Comparison of ENCODE assay signal across 9 mouse cellular contexts in genomic region chr6:87810311-87810710, GRCm38 (mm10). TPM values are rescaled to one million over a fixed set of nuclear protein-coding genes. Genes with fewer than 3 reads are reported as not detected.
DNase-seq lines count a peak whose midpoint lies in the region; ATAC-seq and TF ChIP-seq lines count a peak whose summit lies in the region.
"Had no signal": no experiment of that assay in that cellular context is flagged by ENCODE, and none has a peak within 500 bp of the region (broad histone marks: within the 10 kb centered on the region; RNA-seq: fewer than 3 reads in every experiment).

No protein-coding gene starts in this region.

- H3K9me3 ChIP-seq in embryonic facial prominence, embryonic 13.5 days, result no peaks in the 10 kb centered on the region
- no peaks in the 10 kb centered on the region for H3K9me3 ChIP-seq in intestine, embryonic 15.5 days
- H3K9me3 ChIP-seq in neural tube, embryonic 13.5 days, result no peaks in the 10 kb centered on the region

- peak overlapping the region; percentile 85 for H3K4me3 ChIP-seq in liver, adult 2 months (ENCODE audit: insufficient read depth, low read depth, low read length)
- peak overlapping the region; percentile 74 for H3K4me3 ChIP-seq in embryonic facial prominence, embryonic 13.5 days
- peak overlapping the region; percentile 83 for H3K4me3 ChIP-seq in intestine, embryonic 15.5 days (replicated peaks)
- H3K4me3 ChIP-seq in neural tube, embryonic 13.5 days, result peak overlapping the region; percentile 75

- DNase-seq in liver, adult 2 months (ENCODE audit: extremely low read depth, low read depth, low spot score), result no peak
- no peak for DNase-seq in liver
- no peak for DNase-seq in left cerebral cortex, postnatal 4 days
- DNase-seq in cerebellum, postnatal 14 days, result no peak
- no peak for DNase-seq in urinary bladder, postnatal 36 days (ENCODE audit: low spot score in 2 of 2)

- intact Hi-C loops in left cerebral cortex, postnatal 4 days (cut with DNase I), result no loop called here

- peaks cover 19% of the 10 kb centered on the region; the same call in 1 of the 2 replicates for H3K79me2 ChIP-seq in liver, adult 2 months (ENCODE audit: control insufficient read depth, insufficient read depth, low read length)

- peaks cover 24% of the 10 kb centered on the region for H3K4me1 ChIP-seq in liver, adult 2 months (ENCODE audit: control insufficient read depth, insufficient read depth, low read length)
- H3K4me1 ChIP-seq in embryonic facial prominence, embryonic 13.5 days, result peaks cover 11% of the 10 kb centered on the region
- peaks cover 23% of the 10 kb centered on the region for H3K4me1 ChIP-seq in intestine, embryonic 15.5 days (replicated peaks)
- H3K4me1 ChIP-seq in neural tube, embryonic 13.5 days (replicated peaks), result peaks cover 25% of the 10 kb centered on the region

- peak overlapping the region; percentile 93 for H3K9ac ChIP-seq in liver, adult 2 months (ENCODE audit: low read depth, low read length)
- H3K9ac ChIP-seq in embryonic facial prominence, embryonic 13.5 days, result peak overlapping the region; percentile 85; the same call in 1 of the 2 replicates
- 0 out of 2 replicates have a peak overlapping the region, but pooled peaks have one; percentile 77 for H3K9ac ChIP-seq in intestine, embryonic 15.5 days
- peak overlapping the region; percentile 85 for H3K9ac ChIP-seq in neural tube, embryonic 13.5 days

- ATAC-seq in embryonic facial prominence, embryonic 13.5 days (ENCODE audit: insufficient number of reproducible peaks, insufficient read depth, low FRiP score, low TSS enrichment, low read depth), result no peak
- no peak for ATAC-seq in intestine, embryonic 15.5 days
- no peak for ATAC-seq in neural tube, embryonic 13.5 days (ENCODE audit: low read depth)

- no peak for TF ChIP-seq CTCF in liver, adult 2 months (IDR thresholded peaks at IDR 0.05; ENCODE audit: low read depth, low read length)

- no peaks in the 10 kb centered on the region; the same call in 1 of the 2 replicates for H3K36me3 ChIP-seq in liver, adult 2 months (ENCODE audit: control insufficient read depth, insufficient read depth, low read length)
- peaks cover 13% of the 10 kb centered on the region for H3K36me3 ChIP-seq in embryonic facial prominence, embryonic 13.5 days
- no peaks in the 10 kb centered on the region for H3K36me3 ChIP-seq in intestine, embryonic 15.5 days
- peaks cover 25% of the 10 kb centered on the region for H3K36me3 ChIP-seq in neural tube, embryonic 13.5 days

- 1% methylated on average over 6 of the region's 6 CpGs for WGBS in liver, adult 2 months
- 38% methylated on average over 6 of the region's 6 CpGs for WGBS in embryonic facial prominence, embryonic 13.5 days
- WGBS in intestine, embryonic 15.5 days, result 37% methylated on average over 6 of the region's 6 CpGs
- 43% methylated on average over 6 of the region's 6 CpGs for WGBS in neural tube, embryonic 13.5 days

- H3K27me3 ChIP-seq in liver, adult 2 months (ENCODE audit: control insufficient read depth, insufficient read depth, low read length), result no peaks in the 10 kb centered on the region
- H3K27me3 ChIP-seq in embryonic facial prominence, embryonic 13.5 days, result no peaks in the 10 kb centered on the region
- H3K27me3 ChIP-seq in intestine, embryonic 15.5 days (replicated peaks), result no peaks in the 10 kb centered on the region
- H3K27me3 ChIP-seq in neural tube, embryonic 13.5 days, result no peaks in the 10 kb centered on the region

- peak overlapping the region; percentile 97 for H3K27ac ChIP-seq in liver, adult 2 months (replicated peaks; ENCODE audit: insufficient read depth, low read depth, low read length)
- H3K27ac ChIP-seq in embryonic facial prominence, embryonic 13.5 days, result no peak overlapping the region
- H3K27ac ChIP-seq in intestine, embryonic 15.5 days, result no peak overlapping the region
- H3K27ac ChIP-seq in neural tube, embryonic 13.5 days (replicated peaks), result no peak overlapping the region

- no peak for TF ChIP-seq POLR2A in liver, adult 2 months (IDR thresholded peaks at IDR 0.05; ENCODE audit: extremely low read depth, insufficient read depth, low read length)

- peak overlapping the region; percentile 92 for H3K4me2 ChIP-seq in embryonic facial prominence, embryonic 13.5 days
- peak overlapping the region; percentile 94 for H3K4me2 ChIP-seq in intestine, embryonic 15.5 days (replicated peaks)
- H3K4me2 ChIP-seq in neural tube, embryonic 13.5 days, result peak overlapping the region; percentile 94

RNA-seq across cellular contexts. Expression of gene Rab43, which starts 1.7 kb away (rescaled TPM):
- total RNA-seq in liver, adult 2 months (2014; rRNA removed), result 63.0 and 71.9 TPM in 2 replicates
- polyA plus RNA-seq in liver, adult 2 months (2012; rRNA removed), result 106 and 139 TPM in 2 replicates
- 8.3 and 10.0 TPM in 2 replicates for polyA plus RNA-seq in embryonic facial prominence, embryonic 13.5 days (2015; fragmentation: Nextera tagmentation; extraction: Ambion mirVana)
- 11.0 and 12.2 TPM in 2 replicates for polyA plus RNA-seq in intestine, embryonic 15.5 days (2015; fragmentation: Nextera tagmentation; extraction: Ambion mirVana)
- 8.8 and 9.2 TPM in 2 replicates for polyA plus RNA-seq in neural tube, embryonic 13.5 days (2015; fragmentation: Nextera tagmentation; extraction: Ambion mirVana)
- total RNA-seq in left cerebral cortex, postnatal 4 days (2021), result 10 to 100 TPM; 15.2 to 21.8 TPM

RNA-seq across cellular contexts. Expression of gene Gm45140, which starts 25.3 kb away (rescaled TPM):
- total RNA-seq in liver, adult 2 months (2014; rRNA removed), result 1.0 and 1.1 TPM in 2 replicates
- polyA plus RNA-seq in liver, adult 2 months (2012; rRNA removed), result 0.51 and 0.98 TPM in 2 replicates
- 3.9 and 5.5 TPM in 2 replicates for polyA plus RNA-seq in embryonic facial prominence, embryonic 13.5 days (2015; fragmentation: Nextera tagmentation; extraction: Ambion mirVana)
- polyA plus RNA-seq in intestine, embryonic 15.5 days (2015; fragmentation: Nextera tagmentation; extraction: Ambion mirVana), result 3.3 and 4.1 TPM in 2 replicates
- polyA plus RNA-seq in neural tube, embryonic 13.5 days (2015; fragmentation: Nextera tagmentation; extraction: Ambion mirVana), result 3.0 and 4.5 TPM in 2 replicates
- 1 to 10 TPM; 3.7 to 4.0 TPM for total RNA-seq in left cerebral cortex, postnatal 4 days (2021)

RNA-seq across cellular contexts. Expression of gene Isy1, which starts 28.3 kb away (rescaled TPM):
- total RNA-seq in liver, adult 2 months (2014; rRNA removed), result 18.6 and 22.8 TPM in 2 replicates
- 5.6 and 6.8 TPM in 2 replicates for polyA plus RNA-seq in liver, adult 2 months (2012; rRNA removed)
- polyA plus RNA-seq in embryonic facial prominence, embryonic 13.5 days (2015; fragmentation: Nextera tagmentation; extraction: Ambion mirVana), result 51.5 and 58.6 TPM in 2 replicates
- polyA plus RNA-seq in intestine, embryonic 15.5 days (2015; fragmentation: Nextera tagmentation; extraction: Ambion mirVana), result 50.7 and 58.1 TPM in 2 replicates
- 28.9 and 31.0 TPM in 2 replicates for polyA plus RNA-seq in neural tube, embryonic 13.5 days (2015; fragmentation: Nextera tagmentation; extraction: Ambion mirVana)
- total RNA-seq in left cerebral cortex, postnatal 4 days (2021), result 10 to 100 TPM; 29.1 to 30.1 TPM

RNA-seq across cellular contexts. Expression of gene Gp9, which starts 32.4 kb away (rescaled TPM):
- 0.34 and 0.74 TPM in 2 replicates for total RNA-seq in liver, adult 2 months (2014; rRNA removed)
- 0.25 TPM in 1 of 2 replicates, not detected in the other for polyA plus RNA-seq in liver, adult 2 months (2012; rRNA removed)
- 1.8 and 2.5 TPM in 2 replicates for polyA plus RNA-seq in embryonic facial prominence, embryonic 13.5 days (2015; fragmentation: Nextera tagmentation; extraction: Ambion mirVana)
- polyA plus RNA-seq in intestine, embryonic 15.5 days (2015; fragmentation: Nextera tagmentation; extraction: Ambion mirVana), result 1.4 and 2.2 TPM in 2 replicates
- 0.94 and 1.1 TPM in 2 replicates for polyA plus RNA-seq in neural tube, embryonic 13.5 days (2015; fragmentation: Nextera tagmentation; extraction: Ambion mirVana)
- total RNA-seq in left cerebral cortex, postnatal 4 days (2021), result not detected
- total RNA-seq: gastrocnemius, adult 8-10 months had no signal

RNA-seq across cellular contexts. Expression of gene Cnbp, which starts 40.6 kb away (rescaled TPM):
- 271 and 286 TPM in 2 replicates for total RNA-seq in liver, adult 2 months (2014; rRNA removed)
- 165 and 177 TPM in 2 replicates for polyA plus RNA-seq in liver, adult 2 months (2012; rRNA removed)
- 1,121 and 1,158 TPM in 2 replicates for polyA plus RNA-seq in embryonic facial prominence, embryonic 13.5 days (2015; fragmentation: Nextera tagmentation; extraction: Ambion mirVana)
- polyA plus RNA-seq in intestine, embryonic 15.5 days (2015; fragmentation: Nextera tagmentation; extraction: Ambion mirVana), result 991 and 1,100 TPM in 2 replicates
- polyA plus RNA-seq in neural tube, embryonic 13.5 days (2015; fragmentation: Nextera tagmentation; extraction: Ambion mirVana), result 571 and 620 TPM in 2 replicates
- total RNA-seq in left cerebral cortex, postnatal 4 days (2021), result 100 to 1,000 TPM; 219 to 224 TPM
